Mouse (Mus musculus): ENCODE measurements around the gene 2410004B18Rik. TPM values are rescaled to one million over a fixed set of nuclear protein-coding genes. Genes with fewer than 3 reads are reported as not detected.

Gene 2410004B18Rik
- polyA plus RNA-seq (2012; rRNA removed) = 6.9 and 8.4 TPM in 2 replicates

GRCm38 (mm10) chr3:145937505-145938404 is at the start of gene 2410004B18Rik:
Gene 2410004B18Rik, plus strand, starts transcription at chr3:145938014.

GRCm38 (mm10) chr3:145922019-145922854 is 15.6 kb upstream of the 2410004B18Rik start, which contains the start of gene Bcl10:
Gene Bcl10, plus strand, starts transcription at chr3:145922804.

GRCm38 (mm10) chr3:145987268-145987969 is 49.6 kb downstream of the 2410004B18Rik start, which contains the start of gene Syde2:
Gene Syde2, plus strand, starts transcription at chr3:145987870.

Other genes with a start within 250 kb of the 2410004B18Rik start
- gene Ddah1, start 179.3 kb upstream of the 2410004B18Rik start, polyA plus RNA-seq (2012; rRNA removed) = 37.3 and 38.7 TPM in 2 replicates
- gene Bcl10, start 15.2 kb upstream of the 2410004B18Rik start, polyA plus RNA-seq (2012; rRNA removed) = 8.3 and 9.0 TPM in 2 replicates
- gene Syde2, start 49.9 kb downstream of the 2410004B18Rik start, polyA plus RNA-seq (2012; rRNA removed) = 1.6 and 1.9 TPM in 2 replicates
- gene Wdr63, start 170.1 kb downstream of the 2410004B18Rik start, polyA plus RNA-seq (2012; rRNA removed) = 0.12 and 0.16 TPM in 2 replicates
- gene Mcoln3, start 179.4 kb downstream of the 2410004B18Rik start, polyA plus RNA-seq (2012; rRNA removed) = 0.05 and 0.10 TPM in 2 replicates
- gene Mcoln2, start 211.8 kb downstream of the 2410004B18Rik start, polyA plus RNA-seq (2012; rRNA removed) = 3.7 and 4.0 TPM in 2 replicates

Data from liver, embryonic 18 days (tissue).